Mouse (Mus musculus): ENCODE measurements around the gene Auh. TPM values are rescaled to one million over a fixed set of nuclear protein-coding genes. Genes with fewer than 3 reads are reported as not detected.

Gene Auh
- polyA plus RNA-seq, 1 experiment: 88.6 TPM

GRCm38 (mm10) chr13:52790894-52791293 is 138.6 kb downstream of the Auh start:
- no peak for TF ChIP-seq POLR2A (IDR thresholded peaks at IDR 0.05; ENCODE audit: low read depth, low read length)
- no peak for TF ChIP-seq CTCF (conservative IDR thresholded peaks at IDR 0.05; ENCODE audit: insufficient read depth, insufficient read length, low read depth, low read length)

More at GRCm38 (mm10) chr13:52790894-52791293, 138.6 kb downstream of the Auh start:
- H3K36me3 ChIP-seq (ENCODE audit: control insufficient read depth, insufficient read depth, low read length): no peaks in the 10 kb centered on the region
- DNase-seq: no peak
- H3K4me1 ChIP-seq (ENCODE audit: control insufficient read depth, insufficient read depth, low read length): no peaks in the 10 kb centered on the region
- H3K4me3 ChIP-seq (ENCODE audit: insufficient read depth, low read depth, low read length): no peak overlapping the region
- no peaks in the 10 kb centered on the region for H3K27me3 ChIP-seq (replicated peaks; ENCODE audit: control insufficient read depth, insufficient read depth, low read length)
- 64% methylated on average over 5 of the region's 5 CpGs for WGBS
- no peak overlapping the region for H3K27ac ChIP-seq (ENCODE audit: insufficient read depth, low read depth, low read length)

Other genes with a start within 250 kb of the Auh start
- 4.0 and 4.2 TPM in 2 replicates for gene Nfil3, start 51.4 kb upstream of the Auh start, polyA plus RNA-seq (2012; rRNA removed)